Mouse (Mus musculus): ENCODE data around the gene Nploc4. TPM values are rescaled to one million over a fixed set of nuclear protein-coding genes. Genes with fewer than 3 reads are reported as not detected.
"Not testable (repeated sequence)": the region's sequence is repeated elsewhere in the genome, so short reads cannot be mapped to it uniquely, and the experiment has no call there.

The Nploc4 gene
- polyA plus RNA-seq, 2 experiments from 2014 or later: 9.5 to 11.0 TPM

GRCm38 (mm10) chr11:120351250-120352092, 86.0 kb downstream of the Nploc4 start:
- no peak for ATAC-seq

GRCm38 (mm10) chr11:120350711-120351110, 86.8 kb downstream of the Nploc4 start:
- ATAC-seq: no peak

GRCm38 (mm10) chr11:120349986-120350702, 87.4 kb downstream of the Nploc4 start:
- peak; percentile 19 for ATAC-seq

- ATAC-seq: no peak
These were observed 88.0 kb downstream of the Nploc4 start for GRCm38 (mm10) chr11:120349371-120349985.

- no peak for ATAC-seq
These were observed 88.7 kb downstream of the Nploc4 start for GRCm38 (mm10) chr11:120348684-120349370.

GRCm38 (mm10) chr11:120347791-120348683, 89.5 kb downstream of the Nploc4 start, which contains the start of gene Actg1:
Actg1 (minus strand) TSS chr11:120348542.
- ATAC-seq: peak; percentile 73

- ATAC-seq: peak; percentile 16
These were observed 90.2 kb downstream of the Nploc4 start for GRCm38 (mm10) chr11:120347301-120347700.

- not testable (repeated sequence) for ATAC-seq
These were observed 91.0 kb downstream of the Nploc4 start for GRCm38 (mm10) chr11:120346383-120347034.

- ATAC-seq: no peak
These were observed 92.3 kb downstream of the Nploc4 start for GRCm38 (mm10) chr11:120345067-120345681.

GRCm38 (mm10) chr11:120344310-120344920, 93.1 kb downstream of the Nploc4 start:
- ATAC-seq: no peak

- ATAC-seq: no peak
These were observed 93.8 kb downstream of the Nploc4 start for GRCm38 (mm10) chr11:120343519-120344309.

- ATAC-seq: no peak
These were observed 94.8 kb downstream of the Nploc4 start for GRCm38 (mm10) chr11:120342656-120343160.

- no peak for ATAC-seq
These were observed 95.8 kb downstream of the Nploc4 start for GRCm38 (mm10) chr11:120341661-120342060.

- ATAC-seq: no peak
These were observed 97.5 kb downstream of the Nploc4 start for GRCm38 (mm10) chr11:120339978-120340513.

- no peak for ATAC-seq
These were observed 98.7 kb downstream of the Nploc4 start for GRCm38 (mm10) chr11:120338786-120339185.

- no peak for ATAC-seq
These were observed 100.1 kb downstream of the Nploc4 start for GRCm38 (mm10) chr11:120337447-120337846.

GRCm38 (mm10) chr11:120335431-120336021, 102.0 kb downstream of the Nploc4 start:
- no peak for ATAC-seq
